Mouse (Mus musculus) lung, postnatal 0 days (tissue): ENCODE measurements around the gene Tmem59.

Experiments used
- CTCF ChIP-seq: IDR thresholded peaks from 2 replicates; pipeline ENCODE4 v1.5.1; 2016; ENCODE audit warnings: antibody characterized with exemption, mild to moderate bottlenecking
- EP300 ChIP-seq: IDR thresholded peaks from 2 replicates; pipeline ENCODE4 v1.6.1; 2016; ENCODE audit warnings: antibody characterized with exemption, mild to moderate bottlenecking, control low read depth

DNA sequence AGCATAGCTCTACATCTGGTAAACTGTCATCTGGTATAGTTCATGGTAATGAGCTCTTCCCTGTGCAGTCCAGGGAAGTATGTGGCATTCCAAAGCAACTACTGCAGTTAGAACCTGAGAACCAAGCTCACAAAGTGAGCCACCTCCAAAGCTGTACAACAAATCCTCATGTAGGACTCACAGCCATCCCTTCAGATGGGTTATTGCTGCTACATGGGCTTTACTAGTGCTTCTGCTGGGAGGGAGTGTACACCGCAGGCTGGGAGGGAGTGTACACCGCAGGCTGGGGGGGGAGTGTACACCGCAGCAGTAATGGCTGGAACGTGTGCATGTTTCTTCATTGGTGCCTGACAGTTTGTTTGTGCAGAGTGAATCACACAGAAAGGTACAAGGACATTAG is 5.0 kb downstream of the Tmem59 start:
- TF ChIP-seq EP300 (no peak), CTCF (no peak)
